Mouse (Mus musculus) E14TG2a.4 (cell line): ENCODE measurements around the gene Shroom3.

Experiments used
- CTCF ChIP-seq: conservative IDR thresholded peaks from 2 replicates; pipeline ENCODE4 v1.5.1; 2014; ENCODE audit warnings: low read length
- POU5F1 ChIP-seq: IDR thresholded peaks from 2 replicates; pipeline ENCODE4 v1.6.1; 2014; ENCODE audit warnings: low read length, borderline replicate concordance

DNA sequence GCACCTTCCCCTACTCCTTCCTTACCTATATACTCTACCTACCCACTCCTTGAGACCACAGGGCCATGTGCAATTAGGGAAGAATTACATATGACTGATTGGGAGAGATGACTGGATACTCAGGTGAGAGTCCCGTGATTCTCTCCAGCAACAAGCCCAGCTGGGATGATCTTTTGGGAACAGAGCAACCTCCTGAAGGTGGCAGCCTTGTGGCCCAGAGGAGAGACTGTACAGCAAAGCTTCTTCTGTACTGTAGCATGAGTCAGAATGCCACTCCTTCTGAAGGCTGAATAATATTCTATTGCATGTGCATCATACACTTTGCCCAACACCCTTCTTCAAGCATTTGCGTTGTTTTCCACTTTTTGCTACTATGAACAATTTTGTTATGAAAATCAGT lies 319.4 kb downstream of the Shroom3 start:
- TF ChIP-seq CTCF (no peak), POU5F1 (no peak)
